Mouse (Mus musculus): ENCODE data around the gene Chd4. TPM values are rescaled to one million over a fixed set of nuclear protein-coding genes. Genes with fewer than 3 reads are reported as not detected.

Gene Chd4
- polyA plus RNA-seq, 1 experiment from 2014 or later: 120 TPM

DNA sequence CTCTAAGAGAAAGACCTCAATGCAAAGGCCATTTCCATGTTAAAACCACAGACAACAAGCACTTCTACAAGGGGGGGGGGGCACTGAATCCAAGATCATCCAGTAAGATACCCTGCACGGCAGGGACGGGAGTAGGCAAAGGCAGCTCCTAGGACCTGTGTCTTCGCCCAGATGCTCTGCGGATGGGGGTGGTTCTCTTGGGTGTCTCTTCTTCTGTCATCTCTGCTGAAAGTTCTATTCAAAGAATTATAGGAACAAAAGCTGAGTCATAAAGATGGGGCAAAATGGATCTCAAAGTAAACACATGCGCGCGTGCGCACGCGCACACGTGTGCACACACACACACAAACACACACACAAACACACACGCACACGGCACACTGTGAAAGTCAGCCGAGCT, 72.3 kb downstream of the Chd4 start:
- Histone ChIP-seq H3K4me3 (replicated peaks) (no peak overlapping the region), H3K9me3 (no peaks in the 10 kb centered on the region), H3K9ac (no peak overlapping the region), H3K4me1 (peaks cover 35% of the 10 kb centered on the region), H3K27me3 (no peaks in the 10 kb centered on the region), H3K27ac (no peak overlapping the region), H3K36me3 (replicated peaks) (peaks cover 71% of the 10 kb centered on the region), H3K4me2 (no peak overlapping the region)
- no peak for ATAC-seq (ENCODE audit: low FRiP score)
- WGBS: 90% methylated on average over 14 of the region's 14 CpGs

DNA sequence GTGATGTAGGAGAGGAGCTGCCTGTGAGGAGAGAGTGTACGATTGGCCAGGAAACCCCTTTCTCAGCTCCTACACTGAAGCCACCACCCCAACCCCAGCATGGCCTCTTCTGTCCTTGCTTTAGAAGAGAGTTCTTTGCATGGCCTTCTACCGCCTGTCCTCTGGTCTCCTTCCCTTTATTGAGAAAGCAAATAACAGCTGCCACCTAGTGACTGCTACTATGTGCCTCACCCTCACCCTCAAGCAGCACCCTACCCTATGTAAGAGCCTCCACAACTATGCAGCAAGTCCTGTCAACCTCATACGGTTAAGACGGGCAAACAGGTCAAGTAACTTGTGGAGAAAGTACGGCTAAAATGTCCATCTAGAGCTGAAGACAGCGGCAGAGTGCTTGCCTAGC, 74.4 kb downstream of the Chd4 start:
- H3K4me2 ChIP-seq: no peak overlapping the region
- no peaks in the 10 kb centered on the region for H3K27me3 ChIP-seq
- no peak for ATAC-seq (ENCODE audit: low FRiP score)
- no peak overlapping the region for H3K9ac ChIP-seq
- H3K36me3 ChIP-seq (replicated peaks): peaks cover 81% of the 10 kb centered on the region
- peaks cover 23% of the 10 kb centered on the region for H3K4me1 ChIP-seq
- WGBS: 89% methylated on average over 6 of the region's 6 CpGs
- no peaks in the 10 kb centered on the region for H3K9me3 ChIP-seq
- no peak overlapping the region for H3K4me3 ChIP-seq (replicated peaks)
- H3K27ac ChIP-seq: no peak overlapping the region

DNA sequence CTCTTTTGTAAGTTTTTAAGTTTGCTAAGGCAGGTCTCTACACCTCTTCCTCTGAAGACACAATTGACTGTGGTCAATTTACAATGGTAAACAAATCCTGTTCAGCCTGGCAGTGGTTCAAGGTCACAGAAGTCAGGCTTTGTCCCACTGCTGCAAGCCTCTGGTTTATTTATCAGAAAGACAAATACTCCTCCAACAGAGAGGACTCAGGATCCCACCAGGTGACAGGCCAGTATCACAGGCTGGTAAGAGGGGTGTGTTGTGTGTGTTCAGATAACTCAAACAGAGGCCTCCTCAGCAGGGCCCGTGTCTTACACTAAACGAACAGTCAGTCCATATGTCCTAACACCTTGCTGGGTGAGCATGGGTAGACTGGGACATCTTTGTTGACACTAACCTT, 76.7 kb downstream of the Chd4 start:
- 87% methylated on average over 2 of the region's 2 CpGs for WGBS
- no peak for ATAC-seq (ENCODE audit: low FRiP score)
- H3K4me2 ChIP-seq: no peak overlapping the region
- H3K27ac ChIP-seq: no peak overlapping the region
- H3K36me3 ChIP-seq (replicated peaks): peaks cover 100% of the 10 kb centered on the region
- H3K9me3 ChIP-seq: no peaks in the 10 kb centered on the region
- peaks cover 5% of the 10 kb centered on the region for H3K4me1 ChIP-seq
- H3K4me3 ChIP-seq (replicated peaks): no peak overlapping the region
- H3K9ac ChIP-seq: no peak overlapping the region
- no peaks in the 10 kb centered on the region for H3K27me3 ChIP-seq

DNA sequence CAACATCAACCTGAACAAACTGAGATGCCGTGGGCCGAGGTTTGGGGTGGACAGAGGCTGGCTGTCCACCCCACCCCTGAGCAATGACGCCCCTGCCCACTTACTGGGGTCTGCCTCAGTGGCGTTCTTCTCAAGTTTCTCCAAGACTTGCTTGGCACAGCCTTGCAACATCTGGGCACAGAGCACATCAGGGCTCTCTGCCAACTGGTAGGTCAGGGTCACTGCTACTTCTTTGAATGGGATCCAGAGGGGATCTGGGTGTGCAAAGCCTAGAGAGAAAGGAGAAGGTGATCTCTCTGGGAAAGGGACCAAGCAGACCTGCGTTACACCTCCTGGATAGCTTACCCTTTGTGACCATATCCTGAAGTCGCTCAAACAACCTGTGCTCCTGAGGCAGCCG, 77.5 kb downstream of the Chd4 start:
- no peaks in the 10 kb centered on the region for H3K9me3 ChIP-seq
- H3K36me3 ChIP-seq (replicated peaks): peaks cover 100% of the 10 kb centered on the region
- H3K27me3 ChIP-seq: no peaks in the 10 kb centered on the region
- H3K27ac ChIP-seq: no peak overlapping the region
- no peaks in the 10 kb centered on the region for H3K4me1 ChIP-seq
- no peak overlapping the region for H3K4me3 ChIP-seq (replicated peaks)
- WGBS: 96% methylated on average over 7 of the region's 7 CpGs
- no peak overlapping the region for H3K4me2 ChIP-seq
- no peak for ATAC-seq (ENCODE audit: low FRiP score)
- 0 out of 2 replicates have a peak overlapping the region, but pooled peaks have one; percentile 4 for H3K9ac ChIP-seq

DNA sequence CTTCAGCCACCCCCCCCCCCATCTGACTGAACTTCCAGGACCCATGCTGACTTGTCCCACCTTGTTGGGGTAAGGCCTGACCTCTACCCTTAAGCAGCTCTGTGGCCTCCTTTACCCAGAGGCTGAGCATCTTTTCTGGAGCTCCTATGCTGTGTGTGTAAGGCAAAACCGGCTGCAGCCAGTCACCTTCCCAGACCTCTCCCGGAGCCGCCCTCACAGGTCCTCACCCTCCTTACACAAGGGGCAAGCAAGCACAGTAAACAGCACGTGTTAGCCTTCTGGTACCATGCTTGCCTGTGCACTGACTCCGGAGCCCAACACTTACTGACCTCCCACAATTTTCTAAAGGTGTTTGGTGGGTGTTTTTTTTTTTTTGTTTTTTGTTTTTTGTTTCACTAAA, 79.7 kb downstream of the Chd4 start:
- Histone ChIP-seq H3K9ac (no peak overlapping the region), H3K4me2 (no peak overlapping the region), H3K4me3 (replicated peaks) (no peak overlapping the region), H3K36me3 (replicated peaks) (peaks cover 100% of the 10 kb centered on the region), H3K4me1 (no peaks in the 10 kb centered on the region), H3K27ac (no peak overlapping the region), H3K27me3 (no peaks in the 10 kb centered on the region), H3K9me3 (no peaks in the 10 kb centered on the region)
- ATAC-seq (ENCODE audit: low FRiP score): no peak
- 91% methylated on average over 5 of the region's 5 CpGs for WGBS

DNA sequence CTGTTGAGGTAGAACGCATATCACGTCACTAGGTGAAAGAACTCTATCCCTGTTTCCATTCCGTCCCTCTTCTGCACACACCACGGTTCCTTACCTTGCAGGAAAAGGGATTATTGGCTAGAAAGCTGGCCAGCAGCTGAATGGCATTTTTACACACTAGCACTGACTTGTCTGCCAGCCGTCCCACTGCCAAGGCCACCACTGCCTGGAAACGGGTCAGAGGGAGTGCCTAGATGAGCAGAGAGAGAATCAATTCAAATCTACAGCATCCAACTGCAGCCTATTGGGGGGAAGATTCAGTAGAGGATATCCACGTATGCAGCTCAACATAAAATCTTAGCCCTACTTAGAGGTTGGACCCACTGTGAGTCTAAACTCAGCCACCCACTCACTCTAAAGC, 83.8 kb downstream of the Chd4 start:
- H3K36me3 ChIP-seq (replicated peaks): peaks cover 99% of the 10 kb centered on the region
- no peak overlapping the region for H3K27ac ChIP-seq
- no peak overlapping the region for H3K9ac ChIP-seq
- ATAC-seq (ENCODE audit: low FRiP score): no peak
- no peaks in the 10 kb centered on the region for H3K4me1 ChIP-seq
- H3K4me2 ChIP-seq: no peak overlapping the region
- 92% methylated on average over 7 of the region's 7 CpGs for WGBS
- H3K4me3 ChIP-seq (replicated peaks): no peak overlapping the region
- no peaks in the 10 kb centered on the region for H3K27me3 ChIP-seq
- H3K9me3 ChIP-seq: no peaks in the 10 kb centered on the region

Small RNAs within 50 kb of the gene (microRNA-seq; reads per million reads assigned to microRNA genes)
- gene Mir7045: not detected

Other genes starting within 250 kb of the Chd4 start
- gene P3h3, start 238.2 kb upstream of the Chd4 start, polyA plus RNA-seq (2016; fragmentation: Nextera tagmentation; extraction: Ambion mirVana): 15.0 and 19.8 TPM in 2 replicates
- gene Gpr162, start 232.0 kb upstream of the Chd4 start, polyA plus RNA-seq (2016; fragmentation: Nextera tagmentation; extraction: Ambion mirVana): 9.9 and 10.2 TPM in 2 replicates
- gene Cd4, start 207.8 kb upstream of the Chd4 start, polyA plus RNA-seq (2016; fragmentation: Nextera tagmentation; extraction: Ambion mirVana): 0.12 and 0.14 TPM in 2 replicates
- gene Lag3, start 184.3 kb upstream of the Chd4 start, polyA plus RNA-seq (2016; fragmentation: Nextera tagmentation; extraction: Ambion mirVana): 2.0 and 3.0 TPM in 2 replicates
- gene Ptms, start 175.9 kb upstream of the Chd4 start, polyA plus RNA-seq (2016; fragmentation: Nextera tagmentation; extraction: Ambion mirVana): 516 and 526 TPM in 2 replicates
- gene Mlf2, start 164.6 kb upstream of the Chd4 start, polyA plus RNA-seq (2016; fragmentation: Nextera tagmentation; extraction: Ambion mirVana): 445 and 449 TPM in 2 replicates
- gene Cops7a, start 130.4 kb upstream of the Chd4 start, polyA plus RNA-seq (2016; fragmentation: Nextera tagmentation; extraction: Ambion mirVana): 104 and 110 TPM in 2 replicates
- 6.9 and 8.2 TPM in 2 replicates for gene Pianp, start 99.3 kb upstream of the Chd4 start, polyA plus RNA-seq (2016; fragmentation: Nextera tagmentation; extraction: Ambion mirVana)
- gene Zfp384, start 86.8 kb upstream of the Chd4 start, polyA plus RNA-seq (2016; fragmentation: Nextera tagmentation; extraction: Ambion mirVana): 16.7 and 19.1 TPM in 2 replicates
- gene Ing4, start 56.2 kb upstream of the Chd4 start, polyA plus RNA-seq (2016; fragmentation: Nextera tagmentation; extraction: Ambion mirVana): 163 and 164 TPM in 2 replicates
- gene Acrbp, start 46.3 kb upstream of the Chd4 start, polyA plus RNA-seq (2016; fragmentation: Nextera tagmentation; extraction: Ambion mirVana): 14.7 and 17.7 TPM in 2 replicates
- 0.31 TPM in 1 of 2 replicates, not detected in the other for gene Lpar5, start 28.1 kb upstream of the Chd4 start, polyA plus RNA-seq (2016; fragmentation: Nextera tagmentation; extraction: Ambion mirVana)
- 62.9 and 63.6 TPM in 2 replicates for gene Nop2, start 35.9 kb downstream of the Chd4 start, polyA plus RNA-seq (2016; fragmentation: Nextera tagmentation; extraction: Ambion mirVana)
- 15.9 and 16.0 TPM in 2 replicates for gene Iffo1, start 49.3 kb downstream of the Chd4 start, polyA plus RNA-seq (2016; fragmentation: Nextera tagmentation; extraction: Ambion mirVana)
- gene Gapdh, start 70.5 kb downstream of the Chd4 start, polyA plus RNA-seq (2016; fragmentation: Nextera tagmentation; extraction: Ambion mirVana): 2,231 and 2,319 TPM in 2 replicates
- 221 and 246 TPM in 2 replicates for gene Ncapd2, start 95.7 kb downstream of the Chd4 start, polyA plus RNA-seq (2016; fragmentation: Nextera tagmentation; extraction: Ambion mirVana)
- gene Mrpl51, start 95.8 kb downstream of the Chd4 start, polyA plus RNA-seq (2016; fragmentation: Nextera tagmentation; extraction: Ambion mirVana): 192 and 193 TPM in 2 replicates
- gene Vamp1, start 119.6 kb downstream of the Chd4 start, polyA plus RNA-seq (2016; fragmentation: Nextera tagmentation; extraction: Ambion mirVana): 5.5 and 6.0 TPM in 2 replicates
- 1.5 and 2.1 TPM in 2 replicates for gene Tapbpl, start 135.9 kb downstream of the Chd4 start, polyA plus RNA-seq (2016; fragmentation: Nextera tagmentation; extraction: Ambion mirVana)
- gene Cd27, start 141.0 kb downstream of the Chd4 start, polyA plus RNA-seq (2016; fragmentation: Nextera tagmentation; extraction: Ambion mirVana): 1.6 and 1.8 TPM in 2 replicates
- gene Tuba3a, start 190.1 kb downstream of the Chd4 start, polyA plus RNA-seq (2016; fragmentation: Nextera tagmentation; extraction: Ambion mirVana): not detected in 2 replicates
- 12.7 and 14.0 TPM in 2 replicates for gene Ltbr, start 217.9 kb downstream of the Chd4 start, polyA plus RNA-seq (2016; fragmentation: Nextera tagmentation; extraction: Ambion mirVana)
- 0.24 and 0.49 TPM in 2 replicates for gene Scnn1a, start 224.7 kb downstream of the Chd4 start, polyA plus RNA-seq (2016; fragmentation: Nextera tagmentation; extraction: Ambion mirVana)

Measured in forebrain, embryonic 12.5 days (tissue).